Mouse (Mus musculus): ENCODE measurements around the gene Cmah.

DNA sequence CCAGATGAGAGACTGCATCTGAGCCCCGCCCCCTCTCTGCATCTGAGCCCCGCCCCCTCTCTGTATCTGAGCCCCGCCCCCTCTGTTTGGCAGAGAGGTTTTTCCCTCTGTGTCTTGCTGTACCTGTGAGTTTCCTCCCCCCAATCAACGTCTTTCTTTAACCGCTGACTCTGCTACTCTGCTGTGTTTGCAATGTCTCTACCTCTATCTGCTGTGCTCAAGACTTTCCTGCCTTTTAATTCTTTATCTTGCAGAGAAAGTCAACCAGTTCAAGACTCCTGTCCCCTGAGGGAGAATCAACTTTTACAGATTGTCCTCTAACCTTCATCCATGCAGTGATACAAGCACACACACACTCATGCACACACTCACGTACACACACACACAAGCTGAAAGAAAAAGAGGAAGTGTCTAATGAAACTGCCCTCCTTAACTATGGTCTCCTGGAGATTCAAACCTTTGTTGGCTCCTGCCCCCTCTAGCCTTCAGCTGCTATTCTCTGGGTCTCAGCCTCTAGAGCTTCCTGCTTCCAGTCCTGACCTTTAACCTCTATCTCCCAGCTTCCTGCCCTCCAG is 188.0 kb downstream of the Cmah start:
- TF ChIP-seq CTCF (IDR thresholded peaks at IDR 0.05; ENCODE audit: control insufficient read depth, insufficient read depth, insufficient replicate concordance, low read depth, low read length): no peak
- TF ChIP-seq POLR2A (IDR thresholded peaks at IDR 0.05; ENCODE audit: control insufficient read depth, low read depth, low read length): no peak
